In genomic region chr3:127826503-127826902, GRCm38 (mm10) we compare ENCODE assay signal across 16 mouse cellular contexts. TPM values are rescaled to one million over a fixed set of nuclear protein-coding genes. Genes with fewer than 3 reads are reported as not detected.
DNase-seq lines count a peak whose midpoint lies in the region; ATAC-seq lines count a peak whose summit lies in the region.
"Had no signal": no experiment of that assay in that cellular context is flagged by ENCODE, and none has a peak within 500 bp of the region (broad histone marks: within the 10 kb centered on the region; RNA-seq: fewer than 3 reads in every experiment).

No protein-coding gene starts in this region.

- 75% methylated on average over 7 of the region's 7 CpGs for WGBS in heart, embryonic 11.5 days (ENCODE audit: insufficient replicate concordance)
- WGBS in kidney, embryonic 16.5 days, result 62% methylated on average over 7 of the region's 7 CpGs
- WGBS in midbrain, embryonic 13.5 days, result 82% methylated on average over 7 of the region's 7 CpGs
- WGBS in midbrain, embryonic 14.5 days, result 78% methylated on average over 7 of the region's 7 CpGs
- WGBS in stomach, embryonic 16.5 days, result 68% methylated on average over 7 of the region's 7 CpGs

- H3K9me3 ChIP-seq in heart, embryonic 11.5 days (replicated peaks; ENCODE audit: control insufficient read depth, low read length), result no peaks in the 10 kb centered on the region
- no peaks in the 10 kb centered on the region for H3K9me3 ChIP-seq in kidney, embryonic 16.5 days (ENCODE audit: low read length)
- H3K9me3 ChIP-seq in midbrain, embryonic 13.5 days, result no peaks in the 10 kb centered on the region
- no peaks in the 10 kb centered on the region for H3K9me3 ChIP-seq in midbrain, embryonic 14.5 days (ENCODE audit: control insufficient read depth, low read length)
- no peaks in the 10 kb centered on the region for H3K9me3 ChIP-seq in stomach, embryonic 16.5 days (replicated peaks; ENCODE audit: control insufficient read depth, low read length)

- no peak overlapping the region for H3K4me3 ChIP-seq in heart, embryonic 11.5 days (ENCODE audit: low read depth, low read length)
- H3K4me3 ChIP-seq in kidney, embryonic 16.5 days (ENCODE audit: low read length), result no peak overlapping the region
- H3K4me3 ChIP-seq in midbrain, embryonic 13.5 days (replicated peaks), result no peak overlapping the region
- H3K4me3 ChIP-seq in midbrain, embryonic 14.5 days (replicated peaks; ENCODE audit: low read depth, low read length), result no peak overlapping the region
- no peak overlapping the region for H3K4me3 ChIP-seq in stomach, embryonic 16.5 days (replicated peaks; ENCODE audit: low read length)
- H3K4me3 ChIP-seq: gastrocnemius, adult 2 months; heart, adult 2 months had no signal

- H3K27ac ChIP-seq in heart, embryonic 11.5 days (ENCODE audit: low read depth, low read length), result no peak overlapping the region
- peak overlapping the region; percentile 13 for H3K27ac ChIP-seq in kidney, embryonic 16.5 days (ENCODE audit: low read length)
- H3K27ac ChIP-seq in midbrain, embryonic 13.5 days, result no peak overlapping the region; the same call in 1 of the 2 replicates
- H3K27ac ChIP-seq in midbrain, embryonic 14.5 days (replicated peaks; ENCODE audit: low read depth, low read length), result no peak overlapping the region
- peak overlapping the region; percentile 12 for H3K27ac ChIP-seq in stomach, embryonic 16.5 days (ENCODE audit: low read length)
- H3K27ac ChIP-seq: gastrocnemius, adult 2 months; heart, adult 2 months; liver, embryonic 14.5 days had no signal

- ATAC-seq in heart, embryonic 11.5 days (replicated peaks; ENCODE audit: insufficient number of reproducible peaks, low FRiP score, low TSS enrichment), result no peak
- peak; percentile 69 for ATAC-seq in kidney, embryonic 16.5 days (ENCODE audit: low FRiP score, low TSS enrichment)
- ATAC-seq in midbrain, embryonic 13.5 days, result 0 out of 2 replicates have a peak, but pooled peaks have one; percentile 34
- ATAC-seq in midbrain, embryonic 14.5 days (ENCODE audit: low FRiP score, low TSS enrichment), result no peak
- ATAC-seq in stomach, embryonic 16.5 days (ENCODE audit: insufficient read depth, low FRiP score), result no peak
- ATAC-seq: activated CD4-positive, CD25-positive, alpha-beta regulatory T cell, adult 4 months; forebrain, embryonic 16.5 days had no signal

- H3K4me2 ChIP-seq in heart, embryonic 11.5 days, result no peak overlapping the region
- no peak overlapping the region for H3K4me2 ChIP-seq in kidney, embryonic 16.5 days (replicated peaks; ENCODE audit: low read depth, low read length)
- no peak overlapping the region for H3K4me2 ChIP-seq in midbrain, embryonic 13.5 days (replicated peaks)
- H3K4me2 ChIP-seq in midbrain, embryonic 14.5 days (ENCODE audit: low read length), result no peak overlapping the region
- no peak overlapping the region for H3K4me2 ChIP-seq in stomach, embryonic 16.5 days (ENCODE audit: low read depth, low read length)

- DNase-seq in heart, adult 11 months, result peak; percentile 72
- no peak for DNase-seq in kidney, postnatal 14 days
- no peak for DNase-seq in midbrain, embryonic 14.5 days
- DNase-seq in thymus, postnatal 4 days, result no peak
- DNase-seq: adrenal gland, postnatal 25 days; cerebellum, adult 9-10 months; gastrocnemius, adult 2 months; thymus, postnatal 14 days had no signal

- H3K9ac ChIP-seq in heart, embryonic 11.5 days (ENCODE audit: low read depth, low read length), result no peak overlapping the region
- H3K9ac ChIP-seq in kidney, embryonic 16.5 days (replicated peaks; ENCODE audit: low read length), result no peak overlapping the region
- no peak overlapping the region for H3K9ac ChIP-seq in midbrain, embryonic 13.5 days (replicated peaks)
- H3K9ac ChIP-seq in midbrain, embryonic 14.5 days (replicated peaks; ENCODE audit: low read length), result no peak overlapping the region
- no peak overlapping the region for H3K9ac ChIP-seq in stomach, embryonic 16.5 days (ENCODE audit: low read length)
- H3K9ac ChIP-seq: liver, embryonic 14.5 days had no signal

- no peaks in the 10 kb centered on the region for H3K36me3 ChIP-seq in heart, embryonic 11.5 days (ENCODE audit: control insufficient read depth, insufficient read depth, low read length)
- H3K36me3 ChIP-seq in kidney, embryonic 16.5 days (ENCODE audit: insufficient read depth, low read length), result peaks cover 7% of the 10 kb centered on the region; the same call in 1 of the 2 replicates
- H3K36me3 ChIP-seq in midbrain, embryonic 13.5 days, result peaks cover 9% of the 10 kb centered on the region
- peaks cover 13% of the 10 kb centered on the region for H3K36me3 ChIP-seq in midbrain, embryonic 14.5 days (ENCODE audit: control insufficient read depth, insufficient read depth, low read length)
- H3K36me3 ChIP-seq in stomach, embryonic 16.5 days (ENCODE audit: control insufficient read depth, insufficient read depth, low read length), result 0 out of 2 replicates have a peak, but pooled peaks cover 2% of the 10 kb centered on the region

- H3K4me1 ChIP-seq in heart, embryonic 11.5 days (ENCODE audit: control insufficient read depth, insufficient read depth, low read length), result peaks cover 9% of the 10 kb centered on the region; the same call in 1 of the 2 replicates
- H3K4me1 ChIP-seq in kidney, embryonic 16.5 days (ENCODE audit: insufficient read depth, low read length), result peaks cover 16% of the 10 kb centered on the region; the same call in 1 of the 2 replicates
- H3K4me1 ChIP-seq in midbrain, embryonic 13.5 days (replicated peaks), result peaks cover 18% of the 10 kb centered on the region
- H3K4me1 ChIP-seq in midbrain, embryonic 14.5 days (ENCODE audit: control insufficient read depth, insufficient read depth, low read length), result 0 out of 2 replicates have a peak, but pooled peaks cover 8% of the 10 kb centered on the region
- peaks cover 22% of the 10 kb centered on the region; the same call in 1 of the 2 replicates for H3K4me1 ChIP-seq in stomach, embryonic 16.5 days (ENCODE audit: control insufficient read depth, insufficient read depth, low read length)

- no peaks in the 10 kb centered on the region for H3K27me3 ChIP-seq in heart, embryonic 11.5 days (ENCODE audit: control insufficient read depth, insufficient read depth, low read length)
- no peaks in the 10 kb centered on the region for H3K27me3 ChIP-seq in kidney, embryonic 16.5 days (ENCODE audit: insufficient read depth, low read length)
- H3K27me3 ChIP-seq in midbrain, embryonic 13.5 days, result no peaks in the 10 kb centered on the region
- no peaks in the 10 kb centered on the region for H3K27me3 ChIP-seq in midbrain, embryonic 14.5 days (ENCODE audit: control insufficient read depth, insufficient read depth, low read length)
- no peaks in the 10 kb centered on the region for H3K27me3 ChIP-seq in stomach, embryonic 16.5 days (ENCODE audit: control insufficient read depth, insufficient read depth, low read length)

RNA-seq across cellular contexts. Expression of gene Ap1ar, which starts 10.8 kb away (rescaled TPM):
- 32.0 and 34.5 TPM in 2 replicates for polyA plus RNA-seq in heart, embryonic 11.5 days (2014; fragmentation: Nextera tagmentation; extraction: Ambion mirVana)
- 49.3 and 50.9 TPM in 2 replicates for polyA plus RNA-seq in kidney, embryonic 16.5 days (2015; fragmentation: Nextera tagmentation; extraction: Ambion mirVana)
- polyA plus RNA-seq in midbrain, embryonic 13.5 days (2015; fragmentation: Nextera tagmentation; extraction: Ambion mirVana), result 70.8 and 75.9 TPM in 2 replicates
- polyA plus RNA-seq in midbrain, embryonic 14.5 days (2014; fragmentation: Nextera tagmentation; extraction: Ambion mirVana), result 83.4 and 89.2 TPM in 2 replicates
- 42.2 and 43.3 TPM in 2 replicates for polyA plus RNA-seq in stomach, embryonic 16.5 days (2015; fragmentation: Nextera tagmentation; extraction: Ambion mirVana)

RNA-seq across cellular contexts. Expression of gene Tifa, which starts 36.9 kb away (rescaled TPM):
- polyA plus RNA-seq in heart, embryonic 11.5 days (2014; fragmentation: Nextera tagmentation; extraction: Ambion mirVana), result 3.3 and 3.4 TPM in 2 replicates
- 4.3 and 5.4 TPM in 2 replicates for polyA plus RNA-seq in kidney, embryonic 16.5 days (2015; fragmentation: Nextera tagmentation; extraction: Ambion mirVana)
- 3.2 and 3.7 TPM in 2 replicates for polyA plus RNA-seq in midbrain, embryonic 13.5 days (2015; fragmentation: Nextera tagmentation; extraction: Ambion mirVana)
- polyA plus RNA-seq in midbrain, embryonic 14.5 days (2014; fragmentation: Nextera tagmentation; extraction: Ambion mirVana), result 2.7 and 4.7 TPM in 2 replicates
- 7.3 and 7.4 TPM in 2 replicates for polyA plus RNA-seq in stomach, embryonic 16.5 days (2015; fragmentation: Nextera tagmentation; extraction: Ambion mirVana)

RNA-seq across cellular contexts. Expression of gene Alpk1, which starts 46.2 kb away (rescaled TPM):
- polyA plus RNA-seq in heart, embryonic 11.5 days (2014; fragmentation: Nextera tagmentation; extraction: Ambion mirVana), result 0.72 and 1.2 TPM in 2 replicates
- 1.2 TPM in 2 replicates for polyA plus RNA-seq in kidney, embryonic 16.5 days (2015; fragmentation: Nextera tagmentation; extraction: Ambion mirVana)
- 0.76 and 1.0 TPM in 2 replicates for polyA plus RNA-seq in midbrain, embryonic 13.5 days (2015; fragmentation: Nextera tagmentation; extraction: Ambion mirVana)
- 0.20 and 0.47 TPM in 2 replicates for polyA plus RNA-seq in midbrain, embryonic 14.5 days (2014; fragmentation: Nextera tagmentation; extraction: Ambion mirVana)
- polyA plus RNA-seq in stomach, embryonic 16.5 days (2015; fragmentation: Nextera tagmentation; extraction: Ambion mirVana), result 2.8 and 4.3 TPM in 2 replicates

Comparison
In these comparisons a context has a peak if more than half of its experiments do, and no peak if none do; other contexts are left out.
1. ATAC-seq: peak in kidney, embryonic 16.5 days (single experiment) and midbrain, embryonic 13.5 days (single experiment); none in heart, embryonic 11.5 days (single experiment), midbrain, embryonic 14.5 days (single experiment) and stomach, embryonic 16.5 days (single experiment).
2. H3K27ac ChIP-seq: peak in kidney, embryonic 16.5 days (single experiment) and stomach, embryonic 16.5 days (single experiment); none in heart, embryonic 11.5 days (single experiment), midbrain, embryonic 13.5 days (single experiment) and midbrain, embryonic 14.5 days (single experiment).